Mouse (Mus musculus) lung, postnatal 0 days (tissue): ENCODE results near the gene Cog4. TPM values are rescaled to one million over a fixed set of nuclear protein-coding genes. Genes with fewer than 3 reads are reported as not detected.
"Not testable (repeated sequence)": the region's sequence is repeated elsewhere in the genome, so short reads cannot be mapped to it uniquely, and the experiment has no call there.

Source experiments
- ATAC-seq: fragments of 200-750 bp; cut with Nextera tagmentation; 2 replicates; pipeline ENCODE4 v1.8.0; 2017; ENCODE audit warnings: moderate library complexity
- DNase-seq: peaks from one replicate; pipeline ENCODE4 v3.0.0-alpha.2; 2016; ENCODE audit warnings: low spot score
- H3K27ac ChIP-seq: fragments of 300-500 bp; sonication (generic); 2 replicates; pipeline ENCODE4 v1.5.1; 2014; ENCODE audit warnings: antibody characterized with exemption, mild to moderate bottlenecking, low read length, mixed read lengths
- H3K27me3 ChIP-seq: fragments of 300-500 bp; sonication (generic); replicated peaks from 2 replicates; pipeline ENCODE4 v1.6.1; 2014; ENCODE audit warnings: low read length, mixed read lengths; ENCODE audit not compliant: insufficient read depth
- H3K36me3 ChIP-seq: fragments of 300-500 bp; sonication (generic); 2 replicates; pipeline ENCODE4 v1.6.1; 2014; ENCODE audit warnings: low read length, mixed read lengths; ENCODE audit not compliant: insufficient read depth
- H3K4me1 ChIP-seq: fragments of 300-500 bp; sonication (generic); 2 replicates; pipeline ENCODE4 v1.6.1; 2014; ENCODE audit warnings: antibody characterized with exemption, low read depth, low read length, mixed read lengths; ENCODE audit not compliant: insufficient read depth
- H3K4me2 ChIP-seq: fragments of 300-500 bp; sonication (generic); replicated peaks from 2 replicates; pipeline ENCODE4 v1.6.1; 2014; ENCODE audit warnings: low read depth, mild to moderate bottlenecking, low read length, moderate library complexity, mixed read lengths
- H3K4me3 ChIP-seq: fragments of 300-500 bp; sonication (generic); 2 replicates; pipeline ENCODE4 v1.5.1; 2014; ENCODE audit warnings: low read depth, low read length
- H3K9ac ChIP-seq: fragments of 300-500 bp; sonication (generic); replicated peaks from 2 replicates; pipeline ENCODE4 v1.6.1; 2014; ENCODE audit warnings: low read depth, mild to moderate bottlenecking
- H3K9me3 ChIP-seq: fragments of 300-500 bp; sonication (generic); 2 replicates; pipeline ENCODE4 v1.6.1; 2016; ENCODE audit warnings: low read length, mixed read lengths
- CTCF ChIP-seq: IDR thresholded peaks from 2 replicates; pipeline ENCODE4 v1.5.1; 2016; ENCODE audit warnings: antibody characterized with exemption, mild to moderate bottlenecking
- EP300 ChIP-seq: IDR thresholded peaks from 2 replicates; pipeline ENCODE4 v1.6.1; 2016; ENCODE audit warnings: antibody characterized with exemption, mild to moderate bottlenecking, control low read depth
- WGBS: fragments of 180-500 bp; shearing (Covaris S2); extraction: QIAGEN DNeasy Blood & Tissue Kit; methylation state at CpG from one replicate; pipeline ENCODE4 v1.1.7; 2014; 5-methylcytosine and 5-hydroxymethylcytosine counted together
- polyA plus RNA-seq: library from polyadenylated mRNA; unstranded; fragments of >200 nt; fragmentation: Nextera tagmentation; extraction: Ambion mirVana; gene quantifications from 2 replicates; pipeline ENCODE4 v1.2.1, GENCODE M21; 2015

Gene Cog4
- polyA plus RNA-seq, 1 experiment from 2014 or later = 43.3 TPM

GRCm38 (mm10) chr8:110844941-110845340, 1.5 kb upstream of the Cog4 start:
- WGBS = 58% methylated on average over 3 of the region's 3 CpGs
- Histone ChIP-seq H3K4me3 (no peak overlapping the region), H3K36me3 (peaks cover 16% of the 10 kb centered on the region), H3K27ac (no peak overlapping the region), H3K9me3 (no peaks in the 10 kb centered on the region), H3K4me2 (no peak overlapping the region; the same call in 1 of the 2 replicates), H3K27me3 (no peaks in the 10 kb centered on the region), H3K4me1 (no peaks in the 10 kb centered on the region; the same call in 1 of the 2 replicates), H3K9ac (0 out of 2 replicates have a peak overlapping the region, but pooled peaks have one; percentile 19)
- TF ChIP-seq EP300 (no peak), CTCF (no peak)
- ATAC-seq (no peak), DNase-seq (no peak)

DNA sequence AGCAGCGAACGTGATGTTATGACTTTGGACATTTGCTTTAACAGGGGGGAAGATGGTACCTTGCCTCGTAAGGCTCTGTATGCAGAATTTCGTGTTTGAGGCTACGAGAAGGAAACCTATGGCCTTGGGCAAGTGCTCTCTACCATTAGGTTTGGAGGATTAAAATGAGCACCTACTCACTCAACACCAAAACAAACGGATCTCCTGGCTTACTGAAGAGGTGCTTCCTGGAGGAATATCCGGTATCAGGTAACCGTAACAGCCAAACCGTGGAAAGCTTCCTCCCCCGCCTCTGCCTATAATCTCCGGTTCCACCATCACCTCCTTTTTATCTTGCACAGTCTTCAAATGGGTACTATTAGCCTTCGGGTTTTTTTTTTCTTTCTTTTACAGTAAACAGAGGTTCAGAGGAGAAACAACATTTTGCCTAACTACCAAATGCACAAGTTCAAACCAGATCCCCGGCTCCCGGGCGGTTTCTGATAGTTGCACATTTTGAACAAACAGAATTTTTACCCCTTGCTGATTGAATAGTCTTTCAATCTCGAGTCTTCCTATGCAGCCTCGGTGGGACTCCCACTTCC, 487 bp upstream of the Cog4 start:
- ATAC-seq (no peak), DNase-seq (peak; percentile 33)
- peak overlapping the region; percentile 85 for H3K9ac ChIP-seq
- H3K36me3 ChIP-seq = peaks cover 24% of the 10 kb centered on the region
- peak overlapping the region; percentile 87 for H3K27ac ChIP-seq
- H3K4me1 ChIP-seq = no peaks in the 10 kb centered on the region; the same call in 1 of the 2 replicates
- H3K4me3 ChIP-seq = peak overlapping the region; percentile 79
- no peaks in the 10 kb centered on the region for H3K27me3 ChIP-seq
- H3K9me3 ChIP-seq = no peaks in the 10 kb centered on the region
- peak overlapping the region; percentile 60 for H3K4me2 ChIP-seq
- TF ChIP-seq EP300 = no peak
- no peak for TF ChIP-seq CTCF
- WGBS = 2% methylated on average over 17 of the region's 17 CpGs

DNA sequence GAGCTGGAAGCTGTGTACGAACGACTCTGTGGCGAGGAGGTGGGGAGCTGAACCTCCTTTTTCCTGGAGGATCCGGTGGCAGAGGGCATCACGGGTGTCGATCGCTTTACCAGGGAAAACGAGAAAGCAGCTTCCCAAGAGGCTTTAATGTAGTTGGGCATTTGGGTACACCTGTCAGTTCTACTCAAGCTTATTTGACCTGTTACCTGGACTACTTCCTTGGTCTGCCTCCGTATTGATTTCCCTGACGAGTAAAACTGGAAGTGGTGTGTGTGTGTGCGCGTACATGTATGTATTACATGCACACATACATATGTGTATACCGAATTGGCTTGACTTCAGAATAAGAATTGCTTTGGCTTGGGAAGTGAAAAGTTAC, 760 bp downstream of the Cog4 start:
- DNase-seq (peak; percentile 61), ATAC-seq (no peak; the same call in 1 of the 2 replicates)
- WGBS = under 1% methylated on average over 13 of the region's 13 CpGs
- H3K9me3 ChIP-seq = no peaks in the 10 kb centered on the region
- H3K27ac ChIP-seq = peak overlapping the region; percentile 87
- peak overlapping the region; percentile 60 for H3K4me2 ChIP-seq
- peak overlapping the region; percentile 79 for H3K4me3 ChIP-seq
- no peaks in the 10 kb centered on the region for H3K27me3 ChIP-seq
- H3K4me1 ChIP-seq = no peaks in the 10 kb centered on the region; the same call in 1 of the 2 replicates
- H3K9ac ChIP-seq = peak overlapping the region; percentile 85
- TF ChIP-seq CTCF (no peak), EP300 (no peak)
- peaks cover 25% of the 10 kb centered on the region; the same call in 1 of the 2 replicates for H3K36me3 ChIP-seq

GRCm38 (mm10) chr8:110847645-110848495, 1.5 kb downstream of the Cog4 start:
- Histone ChIP-seq H3K4me3 (peak overlapping the region; percentile 79), H3K9ac (0 out of 2 replicates have a peak overlapping the region, but pooled peaks have one; percentile 85), H3K27ac (peak overlapping the region; percentile 87; the same call in 1 of the 2 replicates), H3K4me2 (peak overlapping the region; percentile 60), H3K27me3 (no peaks in the 10 kb centered on the region), H3K36me3 (peaks cover 32% of the 10 kb centered on the region; the same call in 1 of the 2 replicates), H3K9me3 (no peaks in the 10 kb centered on the region), H3K4me1 (no peaks in the 10 kb centered on the region; the same call in 1 of the 2 replicates)
- DNase-seq (peak; percentile 78), ATAC-seq (peak; percentile 74)
- TF ChIP-seq EP300 = peak; percentile 62
- no peak for TF ChIP-seq CTCF
- 38% methylated on average over 14 of the region's 14 CpGs for WGBS

DNA sequence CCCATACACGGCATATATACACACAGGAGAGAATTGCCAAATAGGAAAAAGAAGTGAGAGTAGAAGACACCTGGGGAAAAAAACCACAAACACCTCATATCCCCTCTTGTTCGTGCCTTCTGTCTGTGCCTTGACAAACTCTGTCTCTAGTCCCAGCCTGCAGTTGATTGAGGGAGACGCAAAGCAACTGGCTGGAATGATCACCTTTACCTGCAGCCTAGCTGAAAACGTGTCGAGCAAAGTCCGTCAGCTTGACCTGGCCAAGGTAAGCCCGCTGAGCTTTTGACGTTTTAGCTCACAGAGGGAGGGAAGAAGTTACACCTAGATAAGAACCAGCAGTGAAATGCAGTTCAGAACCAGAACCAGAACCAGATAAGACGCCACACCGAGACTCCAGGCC, 4.8 kb downstream of the Cog4 start:
- no peak overlapping the region for H3K4me2 ChIP-seq
- no peaks in the 10 kb centered on the region; the same call in 1 of the 2 replicates for H3K4me1 ChIP-seq
- ATAC-seq = no peak
- H3K4me3 ChIP-seq = no peak overlapping the region
- no peaks in the 10 kb centered on the region for H3K27me3 ChIP-seq
- no peak for DNase-seq
- no peak overlapping the region for H3K9ac ChIP-seq
- H3K27ac ChIP-seq = no peak overlapping the region
- H3K9me3 ChIP-seq = no peaks in the 10 kb centered on the region
- H3K36me3 ChIP-seq = peaks cover 47% of the 10 kb centered on the region; the same call in 1 of the 2 replicates
- 94% methylated on average over 10 of the region's 10 CpGs for WGBS
- TF ChIP-seq CTCF (no peak), EP300 (no peak)

DNA sequence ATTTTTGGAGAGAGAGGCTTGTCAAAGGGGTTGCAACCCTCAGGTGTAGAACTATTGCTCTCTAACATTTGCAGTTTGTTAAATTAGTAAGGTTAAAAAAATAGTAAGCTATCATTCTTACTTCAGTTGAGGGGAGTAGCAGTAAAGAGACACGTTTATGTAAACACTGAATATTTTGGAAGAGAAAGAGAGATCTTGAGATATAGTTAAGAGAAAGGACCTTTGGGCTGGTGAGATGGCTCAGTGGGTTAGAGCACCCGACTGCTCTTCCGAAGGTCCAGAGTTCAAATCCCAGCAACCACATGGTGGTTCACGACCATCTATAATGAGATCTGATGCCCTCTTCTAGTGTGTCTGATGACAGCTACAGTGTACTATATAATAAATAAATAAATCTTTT, 9.7 kb downstream of the Cog4 start:
- H3K4me3 ChIP-seq, ATAC-seq, H3K27me3 ChIP-seq, H3K27ac ChIP-seq, H3K4me2 ChIP-seq, H3K9me3 ChIP-seq, H3K9ac ChIP-seq, DNase-seq, H3K4me1 ChIP-seq: not testable (repeated sequence)
- H3K36me3 ChIP-seq = peaks cover 54% of the 10 kb centered on the region; the same call in 1 of the 2 replicates
- WGBS = 90% methylated on average over 3 of the region's 4 CpGs
